Mouse (Mus musculus) heart, adult 18-20 months (tissue): ENCODE measurements at regions not wholly inside any gene's neighbourhood (a gene's known extent, or its start where the extent isn't known, plus 50 kb on each side); places are given as distances from the start of the nearest gene placed in this dataset.
A peak's percentile ranks its signal among the peaks of the same experiment; 100 is the strongest.

Source experiments
- DNase-seq, 2 experiments: peaks; one replicate each; pipeline ENCODE4 v3.0.0; 2021 to 2022; ENCODE audit warnings: mixed read lengths in 1 of 2

DNA sequence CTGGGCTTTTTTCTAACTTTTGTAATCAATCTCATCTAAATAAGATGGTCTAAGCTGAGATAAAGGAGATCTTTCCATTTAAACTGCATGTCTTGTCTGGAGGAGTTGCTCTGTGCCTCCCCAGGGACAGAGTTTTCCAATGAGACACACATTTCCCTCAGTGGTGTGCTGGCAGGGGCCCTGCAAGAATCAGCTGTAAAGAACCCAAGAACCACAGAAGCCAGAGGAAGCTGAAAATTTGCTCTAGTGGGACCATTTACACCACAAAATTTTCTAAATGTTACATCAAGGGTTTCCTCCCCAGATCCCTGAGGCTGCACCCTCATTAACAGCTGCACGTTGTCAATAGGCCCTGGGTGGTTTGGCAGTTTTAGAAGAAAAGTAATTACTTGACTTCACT, 301.0 kb upstream of the Ttc14 start:
- DNase-seq = no peak

- DNase-seq = no peak
Measured at GRCm38 (mm10) chr3:33508277-33508676, 291.4 kb upstream of the Ttc14 start.

- no peak for DNase-seq
Measured at GRCm38 (mm10) chr3:33544161-33544560, 255.5 kb upstream of the Ttc14 start.

- DNase-seq = no peak
Measured at GRCm38 (mm10) chr3:33562670-33563360, 236.8 kb upstream of the Ttc14 start.

GRCm38 (mm10) chr3:33580599-33580998, 219.0 kb upstream of the Ttc14 start:
- DNase-seq = no peak

GRCm38 (mm10) chr3:33614206-33614605, 185.4 kb upstream of the Ttc14 start:
- no peak for DNase-seq

GRCm38 (mm10) chr3:33616871-33617270, 182.8 kb upstream of the Ttc14 start:
- no peak for DNase-seq

GRCm38 (mm10) chr3:33632928-33633514, 166.6 kb upstream of the Ttc14 start:
- peak; percentile 23 to 41 for DNase-seq

DNA sequence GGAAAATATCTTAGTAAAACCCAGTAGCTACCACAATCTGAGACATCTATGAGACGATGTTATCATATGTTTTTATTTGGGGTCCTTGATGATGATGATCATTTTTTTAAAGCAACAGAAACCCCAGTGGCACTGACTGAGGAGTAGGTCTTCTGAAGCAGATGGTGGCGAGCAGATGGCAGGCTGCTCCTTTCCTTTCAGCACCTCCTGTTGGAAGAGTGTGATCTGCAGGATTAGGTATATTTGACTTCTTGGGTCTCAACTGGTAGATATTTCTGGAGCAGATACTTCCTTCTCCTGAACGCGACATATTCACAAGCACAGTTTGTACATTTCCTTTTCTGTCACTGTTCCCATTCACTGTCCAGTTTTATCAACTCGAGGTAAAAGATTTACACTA, 141.0 kb upstream of the Ttc14 start:
- no peak for DNase-seq
